8 mouse cellular contexts compared by ENCODE assay signal in the genomic region with DNA sequence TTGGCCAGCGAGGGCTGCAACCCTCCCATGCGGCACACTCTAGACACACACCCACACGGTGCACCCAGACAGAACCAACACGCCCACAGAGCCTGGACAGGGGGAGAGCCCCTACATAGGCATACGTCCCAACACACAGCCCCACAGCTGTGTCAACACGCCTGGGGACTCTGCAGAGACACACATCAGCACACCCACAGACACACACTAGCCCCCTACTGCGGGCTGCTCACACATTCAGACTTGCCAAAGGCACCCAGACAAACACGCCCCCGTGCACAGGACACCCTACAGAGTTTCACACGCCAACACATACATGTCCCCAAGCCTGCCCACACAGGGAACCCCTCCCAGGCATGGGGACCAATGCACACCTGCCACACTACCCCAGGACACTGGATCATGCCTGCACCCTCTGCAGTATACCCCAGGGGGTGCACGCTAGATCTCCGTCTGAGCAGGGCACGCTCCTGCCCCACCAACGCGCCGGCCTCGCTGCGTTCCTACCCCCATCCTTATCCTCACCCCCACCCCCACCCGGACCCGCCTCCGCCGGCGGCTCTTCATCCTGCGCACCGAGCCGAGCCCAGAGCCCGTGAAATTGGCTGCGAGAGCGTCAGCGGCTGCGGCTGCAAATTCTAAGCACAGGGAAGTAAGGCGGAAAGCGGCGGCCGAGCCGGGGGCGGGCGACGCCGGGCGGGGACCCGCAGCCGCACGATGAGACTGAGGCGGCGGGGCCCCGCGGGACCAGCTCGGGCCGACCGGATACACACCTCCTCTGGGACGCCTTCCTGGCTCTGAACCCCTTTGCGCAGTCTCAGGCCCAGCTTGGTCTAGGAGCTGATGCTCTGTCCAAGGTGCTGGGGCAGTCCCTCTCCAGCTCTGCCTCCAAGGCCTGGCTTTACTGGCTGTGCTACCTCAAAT. TPM values are rescaled to one million over a fixed set of nuclear protein-coding genes. Genes with fewer than 3 reads are reported as not detected.
DNase-seq lines count a peak whose midpoint lies in the region; ATAC-seq and TF ChIP-seq lines count a peak whose summit lies in the region.

No protein-coding gene starts in this region.

- H3K4me3 ChIP-seq in heart, embryonic 15.5 days, result peak overlapping the region; percentile 17
- H3K4me3 ChIP-seq in myocyte, result no peak overlapping the region

- no peak for TF ChIP-seq POLR2A in brain, embryonic 14.5 days (IDR thresholded peaks at IDR 0.05; ENCODE audit: borderline replicate concordance, extremely low read depth, insufficient read depth, insufficient read length, poor library complexity, severe bottlenecking)
- TF ChIP-seq POLR2A in myocyte (IDR thresholded peaks at IDR 0.05; ENCODE audit: insufficient read length, low read depth), result no peak

- peak; percentile 26 for DNase-seq in ovary, postnatal 36 days (ENCODE audit: low spot score)
- DNase-seq in ovary, postnatal 10 days (ENCODE audit: low spot score), result no peak
- DNase-seq in brain, embryonic 14.5 days (ENCODE audit: low read depth), result peak; percentile 59
- DNase-seq in left cerebral cortex, adult 9 months (ENCODE audit: low spot score in 2 of 2), result peak; percentile 65 to 74
- DNase-seq in thymus, postnatal 36 days, result peak; percentile 52 to 64
- no peak for DNase-seq in cerebellum, adult 8-10 months

- H3K27ac ChIP-seq in heart, embryonic 15.5 days, result no peak overlapping the region

- H3K27me3 ChIP-seq in heart, embryonic 15.5 days, result peaks cover 91% of the 10 kb centered on the region
- H3K27me3 ChIP-seq in myocyte (ENCODE audit: control insufficient read depth, insufficient read depth, insufficient read length), result peaks cover 89% of the 10 kb centered on the region

- no peaks in the 10 kb centered on the region for H3K36me3 ChIP-seq in heart, embryonic 15.5 days
- H3K36me3 ChIP-seq in myocyte (ENCODE audit: control insufficient read depth, insufficient read depth), result no peaks in the 10 kb centered on the region

- peaks cover 8% of the 10 kb centered on the region for H3K4me1 ChIP-seq in heart, embryonic 15.5 days (replicated peaks)

- peak overlapping the region; percentile 16 for H3ac ChIP-seq in myocyte (ENCODE audit: control insufficient read depth, insufficient read length)

- H3K9me3 ChIP-seq in heart, embryonic 15.5 days (replicated peaks), result no peaks in the 10 kb centered on the region

- peak overlapping the region; percentile 33 for H3K4me2 ChIP-seq in heart, embryonic 15.5 days
- H3K4me2 ChIP-seq in myocyte (ENCODE audit: low read depth), result no peak overlapping the region

- ATAC-seq in heart, embryonic 15.5 days (replicated peaks; ENCODE audit: insufficient number of reproducible peaks, insufficient read depth, low FRiP score, low read depth), result 0 out of 2 replicates have a peak, but pooled peaks have one; percentile 13

- no peaks in the 10 kb centered on the region for H3K79me2 ChIP-seq in myocyte (ENCODE audit: control insufficient read depth, insufficient read depth)

- WGBS in heart, embryonic 15.5 days, result 8% methylated on average over 53 of the region's 53 CpGs

- TF ChIP-seq CTCF in brain, embryonic 14.5 days (IDR thresholded peaks at IDR 0.05; ENCODE audit: borderline replicate concordance, extremely low read depth, insufficient read depth, insufficient read length), result peak; percentile 8; the same call in 1 of the 2 replicates

- H3K9ac ChIP-seq in heart, embryonic 15.5 days, result no peak overlapping the region

TF ChIP-seq in myocyte, 11 proteins besides CTCF, POLR2A, EP300 and RAD21:
- TF ChIP-seq TCF12 (IDR thresholded peaks at IDR 0.05; ENCODE audit: insufficient read depth, poor library complexity, severe bottlenecking), result no peak
- TF ChIP-seq REST (IDR thresholded peaks at IDR 0.05; ENCODE audit: insufficient read depth, insufficient read length), result peak; percentile 97
- peak in 1 of 3 experiments; percentile 8 for TF ChIP-seq MYOG (IDR thresholded peaks at IDR 0.05; ENCODE audit: control insufficient read depth in 1 of 3, insufficient read depth in 1 of 3, insufficient read length in 2 of 3, low read depth in 2 of 3)

RNA-seq across cellular contexts. Expression of a gene that starts 6.0 kb away (rescaled TPM):
- 13.2 and 22.5 TPM in 2 replicates for polyA plus RNA-seq in brain, embryonic 14.5 days (2012; rRNA removed)
- 0.10 and 0.19 TPM in 2 replicates for polyA plus RNA-seq in heart, embryonic 15.5 days (2015; fragmentation: Nextera tagmentation; extraction: Ambion mirVana)
- 0.07 TPM for polyA plus RNA-seq in myocyte (2012; fragmentation: generic; extraction: Trizol)

Comparison
In these comparisons a context has a peak if more than half of its experiments do, and no peak if none do; other contexts are left out.
1. DNase-seq: peak in ovary, postnatal 36 days (single experiment), brain, embryonic 14.5 days (single experiment), left cerebral cortex, adult 9 months (2 of 2) and thymus, postnatal 36 days (2 of 2); none in ovary, postnatal 10 days (single experiment) and cerebellum, adult 8-10 months (single experiment).
2. RNA of a gene that starts 6.0 kb away (polyA plus RNA-seq): 13.2 to 22.5 TPM in brain, embryonic 14.5 days; 0.10 to 0.19 TPM in heart, embryonic 15.5 days and 0.07 TPM in myocyte (single experiment); every median in the first group is over 10 times any median in the second.